Mouse (Mus musculus): ENCODE data around the gene Foxm1. TPM values are rescaled to one million over a fixed set of nuclear protein-coding genes. Genes with fewer than 3 reads are reported as not detected.

Gene Foxm1
- polyA plus RNA-seq, 1 experiment from 2014 or later = 54.7 TPM

DNA sequence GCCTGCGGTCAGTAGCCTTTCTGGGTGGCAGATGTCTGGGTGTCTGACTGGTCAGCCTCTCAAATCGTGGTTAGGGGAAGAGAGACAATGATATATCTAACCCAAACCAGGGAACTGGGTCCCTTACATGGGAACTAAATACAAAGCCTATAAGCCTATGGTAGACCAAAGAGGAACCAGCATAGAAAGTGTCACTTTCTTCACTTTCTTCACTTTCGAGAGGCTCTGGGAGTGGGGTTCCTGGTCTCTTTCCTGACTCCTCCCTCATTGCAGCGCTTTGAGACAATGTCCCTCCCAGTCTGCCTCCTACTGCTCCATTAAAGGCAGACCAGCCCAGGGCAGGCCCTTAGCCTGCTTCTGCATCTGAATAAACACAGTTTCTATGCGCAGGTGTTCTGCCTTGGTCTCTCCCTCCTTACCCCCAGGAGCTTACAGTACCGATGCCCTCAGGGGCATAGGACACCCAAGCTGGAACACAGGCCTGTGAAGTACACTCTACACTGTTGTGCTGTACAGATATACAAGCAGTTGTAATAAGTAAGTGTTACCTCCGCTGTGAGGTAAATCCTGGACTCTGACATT, 45.9 kb downstream of the Foxm1 start:
- H3K36me3 ChIP-seq (ENCODE audit: control insufficient read depth, insufficient read depth, low read length) = peaks cover 15% of the 10 kb centered on the region
- DNase-seq (ENCODE audit: low spot score) (no peak), ATAC-seq (ENCODE audit: insufficient read depth, low FRiP score, low TSS enrichment) (no peak)
- no peaks in the 10 kb centered on the region for H3K27me3 ChIP-seq (ENCODE audit: control insufficient read depth, insufficient read depth, low read length)
- WGBS = 90% methylated on average over 7 of the region's 7 CpGs
- no peak overlapping the region for H3K9ac ChIP-seq (ENCODE audit: low read length)
- H3K9me3 ChIP-seq (ENCODE audit: control insufficient read depth, low read length) = no peaks in the 10 kb centered on the region
- H3K4me1 ChIP-seq (ENCODE audit: control insufficient read depth, insufficient read depth, low read length) = no peaks in the 10 kb centered on the region
- no peak overlapping the region for H3K27ac ChIP-seq (ENCODE audit: low read depth, low read length)
- H3K4me2 ChIP-seq (ENCODE audit: low read depth) = no peak overlapping the region
- H3K4me3 ChIP-seq (ENCODE audit: low read depth, low read length) = no peak overlapping the region

DNA sequence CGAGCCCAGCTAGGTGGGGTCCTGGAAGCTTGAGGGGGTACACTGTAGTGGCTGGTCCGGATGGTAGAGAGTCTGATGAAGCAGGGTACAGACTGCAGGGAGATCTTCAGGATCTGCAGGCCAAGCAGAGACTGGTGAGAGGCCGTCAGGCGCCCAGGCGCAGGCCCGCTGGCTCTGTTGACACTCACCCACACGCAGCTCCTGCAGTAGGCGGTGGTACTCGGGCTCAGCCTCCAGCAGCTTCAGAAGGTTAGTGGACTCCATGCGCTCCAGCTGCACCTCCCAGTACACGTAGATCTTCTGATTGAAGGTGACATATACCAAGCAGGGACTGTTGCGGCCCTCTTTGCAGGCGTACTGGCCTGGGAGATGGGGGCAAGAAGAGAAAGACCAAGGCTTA, 47.5 kb downstream of the Foxm1 start:
- DNase-seq (ENCODE audit: low spot score) (no peak), ATAC-seq (ENCODE audit: insufficient read depth, low FRiP score, low TSS enrichment) (no peak)
- no peak overlapping the region for H3K27ac ChIP-seq (ENCODE audit: low read depth, low read length)
- 94% methylated on average over 13 of the region's 13 CpGs for WGBS
- peaks cover 15% of the 10 kb centered on the region for H3K36me3 ChIP-seq (ENCODE audit: control insufficient read depth, insufficient read depth, low read length)
- no peaks in the 10 kb centered on the region for H3K4me1 ChIP-seq (ENCODE audit: control insufficient read depth, insufficient read depth, low read length)
- H3K27me3 ChIP-seq (ENCODE audit: control insufficient read depth, insufficient read depth, low read length) = no peaks in the 10 kb centered on the region
- H3K9me3 ChIP-seq (ENCODE audit: control insufficient read depth, low read length) = no peaks in the 10 kb centered on the region
- no peak overlapping the region for H3K9ac ChIP-seq (ENCODE audit: low read length)
- H3K4me3 ChIP-seq (ENCODE audit: low read depth, low read length) = no peak overlapping the region
- no peak overlapping the region for H3K4me2 ChIP-seq (ENCODE audit: low read depth)

DNA sequence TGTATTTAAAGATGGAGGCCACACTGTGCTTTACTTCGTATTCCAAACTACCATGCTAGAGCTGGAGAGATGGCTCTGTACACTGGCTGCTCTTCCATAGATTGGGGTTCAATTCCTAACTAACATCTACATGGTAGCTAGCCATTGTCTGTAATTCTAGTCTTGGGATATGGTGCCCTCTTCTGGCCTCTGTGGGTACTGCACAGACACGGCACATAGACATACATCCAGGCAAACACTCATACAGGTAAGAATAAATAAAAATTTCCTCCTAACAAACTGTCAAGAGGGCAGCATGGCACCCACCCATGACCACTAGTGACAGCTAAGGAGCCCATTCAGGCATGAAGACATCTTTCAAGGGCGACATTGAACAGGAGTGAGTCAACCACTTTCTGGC, 48.3 kb downstream of the Foxm1 start:
- 0 out of 2 replicates have a peak, but pooled peaks have one; percentile 17 for ATAC-seq (ENCODE audit: insufficient read depth, low FRiP score, low TSS enrichment)
- no peaks in the 10 kb centered on the region for H3K9me3 ChIP-seq (ENCODE audit: control insufficient read depth, low read length)
- DNase-seq (ENCODE audit: low spot score) = peak; percentile 76
- H3K9ac ChIP-seq (ENCODE audit: low read length) = no peak overlapping the region
- H3K27me3 ChIP-seq (ENCODE audit: control insufficient read depth, insufficient read depth, low read length) = no peaks in the 10 kb centered on the region
- 27% methylated on average over 3 of the region's 3 CpGs for WGBS
- no peak overlapping the region for H3K4me3 ChIP-seq (ENCODE audit: low read depth, low read length)
- no peaks in the 10 kb centered on the region for H3K4me1 ChIP-seq (ENCODE audit: control insufficient read depth, insufficient read depth, low read length)
- H3K4me2 ChIP-seq (ENCODE audit: low read depth) = no peak overlapping the region
- H3K27ac ChIP-seq (ENCODE audit: low read depth, low read length) = no peak overlapping the region
- peaks cover 15% of the 10 kb centered on the region for H3K36me3 ChIP-seq (ENCODE audit: control insufficient read depth, insufficient read depth, low read length)

DNA sequence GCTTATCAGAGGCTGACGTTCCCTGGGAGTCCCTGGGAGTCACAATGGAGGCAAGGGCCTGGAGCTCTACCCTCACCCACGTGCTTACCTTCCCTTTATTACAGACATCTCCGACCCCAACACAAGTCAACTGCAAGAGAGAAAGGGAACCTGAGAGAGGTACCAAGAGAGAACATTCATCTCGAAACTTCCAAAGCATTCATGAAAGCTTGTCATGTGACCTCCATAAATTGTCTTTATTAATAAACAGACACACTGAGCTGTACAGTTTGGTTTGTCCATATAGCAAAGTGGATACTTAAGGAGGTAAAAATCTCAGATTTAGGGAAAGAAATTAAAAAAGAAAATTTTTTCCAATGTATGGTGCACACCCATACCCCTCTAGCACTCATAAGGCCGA, 53.4 kb downstream of the Foxm1 start:
- Histone ChIP-seq H3K4me1 (ENCODE audit: control insufficient read depth, insufficient read depth, low read length) (no peaks in the 10 kb centered on the region), H3K4me3 (ENCODE audit: low read depth, low read length) (no peak overlapping the region), H3K4me2 (ENCODE audit: low read depth) (no peak overlapping the region), H3K9me3 (ENCODE audit: control insufficient read depth, low read length) (no peaks in the 10 kb centered on the region), H3K27ac (ENCODE audit: low read depth, low read length) (no peak overlapping the region), H3K9ac (ENCODE audit: low read length) (no peak overlapping the region), H3K27me3 (ENCODE audit: control insufficient read depth, insufficient read depth, low read length) (no peaks in the 10 kb centered on the region), H3K36me3 (ENCODE audit: control insufficient read depth, insufficient read depth, low read length) (peaks cover 3% of the 10 kb centered on the region; the same call in 1 of the 2 replicates)
- ATAC-seq (ENCODE audit: insufficient read depth, low FRiP score, low TSS enrichment) = no peak
- WGBS = 90% methylated on average over 5 of the region's 5 CpGs
- DNase-seq (ENCODE audit: low spot score) = no peak

DNA sequence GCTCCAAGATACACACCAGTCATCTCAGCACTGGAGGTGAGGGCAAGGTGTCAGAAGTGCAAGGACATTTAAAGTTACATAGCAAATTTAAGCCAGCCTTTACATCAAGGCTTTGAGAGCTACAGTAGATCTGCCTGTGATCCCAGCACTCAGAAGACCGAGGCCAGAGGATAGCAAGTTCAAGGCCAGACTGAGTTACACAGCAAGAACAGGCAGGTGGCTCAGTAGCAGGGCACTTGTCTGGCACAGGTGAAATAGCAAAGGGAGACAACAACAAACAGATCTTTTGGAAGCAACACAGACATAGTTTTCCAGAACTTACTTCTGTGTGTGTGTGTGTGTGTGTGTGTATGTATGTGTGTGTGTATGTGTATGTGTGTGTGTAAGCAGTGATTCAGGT, 55.3 kb downstream of the Foxm1 start:
- H3K9me3 ChIP-seq (ENCODE audit: control insufficient read depth, low read length) = no peaks in the 10 kb centered on the region
- no peak for DNase-seq (ENCODE audit: low spot score)
- no peaks in the 10 kb centered on the region; the same call in 1 of the 2 replicates for H3K36me3 ChIP-seq (ENCODE audit: control insufficient read depth, insufficient read depth, low read length)
- H3K4me1 ChIP-seq (ENCODE audit: control insufficient read depth, insufficient read depth, low read length) = no peaks in the 10 kb centered on the region
- H3K9ac ChIP-seq (ENCODE audit: low read length) = no peak overlapping the region
- no peak overlapping the region for H3K4me3 ChIP-seq (ENCODE audit: low read depth, low read length)
- no peak overlapping the region for H3K4me2 ChIP-seq (ENCODE audit: low read depth)
- no peak for ATAC-seq (ENCODE audit: insufficient read depth, low FRiP score, low TSS enrichment)
- no peaks in the 10 kb centered on the region for H3K27me3 ChIP-seq (ENCODE audit: control insufficient read depth, insufficient read depth, low read length)
- whole genome bisulfite sequencing = 90% methylated on average over 1 of the region's 1 CpGs
- H3K27ac ChIP-seq (ENCODE audit: low read depth, low read length) = no peak overlapping the region

DNA sequence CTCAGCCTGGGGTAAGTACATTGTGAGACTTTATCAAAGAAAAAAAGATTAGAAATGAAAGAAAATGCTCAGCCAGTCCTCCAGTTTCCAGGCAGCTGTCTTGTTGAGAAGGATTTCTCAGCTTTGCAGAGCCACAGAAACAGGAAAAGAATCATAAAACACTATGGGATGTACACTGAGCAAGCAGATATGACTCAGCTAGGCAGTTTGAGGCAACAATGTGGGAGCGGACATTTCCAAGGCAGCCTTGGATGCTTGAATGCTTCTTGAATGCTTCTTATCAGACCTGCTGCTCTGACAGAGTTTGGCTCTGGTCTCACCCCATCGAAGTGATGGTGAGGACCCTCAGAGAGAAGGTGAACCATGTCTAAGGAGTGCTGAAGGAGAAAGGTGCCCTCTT, 58.3 kb downstream of the Foxm1 start:
- H3K4me3 ChIP-seq (ENCODE audit: low read depth, low read length) = no peak overlapping the region
- DNase-seq (ENCODE audit: low spot score) = no peak
- no peaks in the 10 kb centered on the region; the same call in 1 of the 2 replicates for H3K4me1 ChIP-seq (ENCODE audit: control insufficient read depth, insufficient read depth, low read length)
- no peak overlapping the region for H3K4me2 ChIP-seq (ENCODE audit: low read depth)
- no peak overlapping the region for H3K27ac ChIP-seq (ENCODE audit: low read depth, low read length)
- ATAC-seq (ENCODE audit: insufficient read depth, low FRiP score, low TSS enrichment) = no peak
- 98% methylated on average over 2 of the region's 2 CpGs for WGBS
- no peak overlapping the region for H3K9ac ChIP-seq (ENCODE audit: low read length)
- H3K36me3 ChIP-seq (ENCODE audit: control insufficient read depth, insufficient read depth, low read length) = no peaks in the 10 kb centered on the region; the same call in 1 of the 2 replicates
- H3K27me3 ChIP-seq (ENCODE audit: control insufficient read depth, insufficient read depth, low read length) = no peaks in the 10 kb centered on the region
- H3K9me3 ChIP-seq (ENCODE audit: control insufficient read depth, low read length) = no peaks in the 10 kb centered on the region

DNA sequence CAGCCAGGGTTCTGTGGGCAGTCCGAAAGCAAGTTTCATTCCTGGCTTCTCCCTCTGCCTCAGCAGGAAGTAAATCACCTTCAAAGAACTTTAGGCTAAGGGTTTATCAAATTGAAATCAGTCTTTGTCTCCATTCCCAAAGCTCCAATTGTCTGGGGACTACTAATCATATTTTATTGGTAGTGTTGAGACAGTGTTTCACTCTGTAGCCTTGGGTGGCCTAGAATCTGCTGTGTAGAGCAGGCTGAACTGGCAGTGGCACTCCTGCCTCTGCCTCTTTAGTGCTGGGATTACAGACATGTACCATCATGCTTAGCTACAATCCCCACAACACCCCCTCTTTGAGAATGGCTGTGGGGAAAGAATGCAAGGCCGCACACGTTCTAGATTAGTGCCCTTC, 58.7 kb downstream of the Foxm1 start:
- 85% methylated on average over 3 of the region's 3 CpGs for WGBS
- DNase-seq (ENCODE audit: low spot score) = no peak

DNA sequence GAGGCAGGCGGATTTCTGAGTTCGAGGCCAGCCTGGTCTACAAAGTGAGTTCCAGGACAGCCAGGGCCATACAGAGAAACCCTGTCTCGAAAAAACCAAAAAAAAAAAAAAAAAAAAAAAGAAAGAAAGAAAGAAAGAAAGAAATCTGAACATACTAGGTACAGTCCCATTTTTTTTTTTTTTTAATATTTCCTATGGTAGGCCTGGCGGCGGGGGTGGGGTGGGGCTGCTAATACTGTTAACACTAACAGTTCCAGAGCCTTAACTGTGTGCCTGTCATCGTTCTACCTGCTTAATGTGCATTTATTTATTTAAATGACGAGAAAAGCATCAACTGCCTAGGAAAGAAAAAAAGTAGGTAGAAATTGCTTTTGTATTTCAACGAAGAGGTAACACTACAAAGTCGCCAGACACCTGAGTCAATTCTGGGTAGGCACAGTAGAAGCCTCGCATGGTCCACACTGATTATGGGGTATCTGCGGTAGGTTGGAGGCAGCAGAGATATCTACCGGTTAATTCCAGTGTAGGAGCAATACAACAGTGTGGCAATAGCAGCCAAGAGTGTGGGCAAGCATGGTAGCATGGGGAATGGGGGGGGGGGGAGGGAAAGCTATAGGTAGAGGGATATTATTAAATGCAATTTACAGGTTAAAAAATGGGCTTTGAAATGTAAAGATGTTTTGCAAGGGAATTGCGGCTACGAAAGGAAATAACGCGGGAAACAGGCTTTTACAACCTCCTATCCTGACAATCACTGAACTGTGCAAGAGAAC, 60.9 kb downstream of the Foxm1 start:
- H3K4me3 ChIP-seq (ENCODE audit: low read depth, low read length) = peak overlapping the region; percentile 67
- H3K9me3 ChIP-seq (ENCODE audit: control insufficient read depth, low read length) = no peaks in the 10 kb centered on the region
- no peaks in the 10 kb centered on the region; the same call in 1 of the 2 replicates for H3K36me3 ChIP-seq (ENCODE audit: control insufficient read depth, insufficient read depth, low read length)
- H3K27me3 ChIP-seq (ENCODE audit: control insufficient read depth, insufficient read depth, low read length) = no peaks in the 10 kb centered on the region
- WGBS = 51% methylated on average over 15 of the region's 16 CpGs
- H3K9ac ChIP-seq (ENCODE audit: low read length) = peak overlapping the region; percentile 85
- no peak for ATAC-seq (ENCODE audit: insufficient read depth, low FRiP score, low TSS enrichment)
- H3K4me1 ChIP-seq (ENCODE audit: control insufficient read depth, insufficient read depth, low read length) = no peaks in the 10 kb centered on the region; the same call in 1 of the 2 replicates
- no peak for DNase-seq (ENCODE audit: low spot score)
- peak overlapping the region; percentile 93; the same call in 1 of the 2 replicates for H3K27ac ChIP-seq (ENCODE audit: low read depth, low read length)
- H3K4me2 ChIP-seq (ENCODE audit: low read depth) = peak overlapping the region; percentile 61

More for the DNA sequence above, 58.7 kb downstream of the Foxm1 start:
- Histone ChIP-seq H3K4me2 (ENCODE audit: low read depth) (no peak overlapping the region), H3K36me3 (ENCODE audit: control insufficient read depth, insufficient read depth, low read length) (no peaks in the 10 kb centered on the region; the same call in 1 of the 2 replicates), H3K27me3 (ENCODE audit: control insufficient read depth, insufficient read depth, low read length) (no peaks in the 10 kb centered on the region), H3K27ac (ENCODE audit: low read depth, low read length) (no peak overlapping the region), H3K9me3 (ENCODE audit: control insufficient read depth, low read length) (no peaks in the 10 kb centered on the region), H3K9ac (ENCODE audit: low read length) (no peak overlapping the region), H3K4me3 (ENCODE audit: low read depth, low read length) (no peak overlapping the region), H3K4me1 (ENCODE audit: control insufficient read depth, insufficient read depth, low read length) (no peaks in the 10 kb centered on the region; the same call in 1 of the 2 replicates)
- ATAC-seq (ENCODE audit: insufficient read depth, low FRiP score, low TSS enrichment) = no peak

All from neural tube, embryonic 11.5 days (tissue).